Mouse (Mus musculus) macrophage (primary cell): Measurements from ENCODE around the gene Slc6a9. TPM values are rescaled to one million over a fixed set of nuclear protein-coding genes. Genes with fewer than 3 reads are reported as not detected.

Experiments
- H3K27ac ChIP-seq: fragments of 350-480 bp; formaldehyde crosslinking; 2 replicates; pipeline ENCODE4 v1.9.0; 2021
- H3K36me3 ChIP-seq: fragments of 350-480 bp; formaldehyde crosslinking; 2 replicates; pipeline ENCODE4 v1.9.0; 2021; ENCODE audit errors: inconsistent target
- H3K4me3 ChIP-seq: fragments of 350-480 bp; formaldehyde crosslinking; 2 replicates; pipeline ENCODE4 v1.9.0; 2021; ENCODE audit errors: inconsistent target
- H3K79me2 ChIP-seq: fragments of 350-480 bp; formaldehyde crosslinking; 2 replicates; pipeline ENCODE4 v1.9.0; 2021; ENCODE audit errors: inconsistent target
- WGBS: methylation state at CpG from one replicate; pipeline ENCODE4 v1.1.7; 2026; ENCODE audit warnings: inconsistent platforms; ENCODE audit not compliant: missing documents; 5-methylcytosine and 5-hydroxymethylcytosine counted together
- polyA plus RNA-seq: library from polyadenylated mRNA; stranded (reverse); fragments of 250-400 nt; gene quantifications from 3 replicates; pipeline ENCODE4 v1.2.4, GENCODE M21; 2018; ENCODE audit warnings: inconsistent platforms

Slc6a9 gene
- polyA plus RNA-seq, 1 experiment from 2014 or later = not detected

DNA sequence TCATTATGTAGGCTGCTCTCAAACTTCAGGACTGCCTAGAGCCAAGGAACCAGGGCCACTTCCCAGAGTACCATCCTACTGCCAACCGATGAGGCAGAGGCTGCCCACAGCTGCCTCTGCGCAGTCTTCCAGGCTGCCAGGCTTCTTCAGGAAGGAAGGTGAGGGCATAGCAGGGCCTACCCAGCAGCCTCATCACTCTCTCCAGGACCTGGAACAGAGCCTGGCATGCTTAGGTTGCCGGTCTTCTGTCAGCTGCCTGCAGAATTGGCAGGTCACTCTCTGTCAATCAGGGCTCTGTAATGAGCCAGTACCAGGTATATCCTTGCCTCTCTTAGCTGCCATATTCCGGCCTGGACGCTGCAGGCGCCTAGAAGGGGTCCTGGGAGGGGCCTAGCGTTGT lies 15.9 kb downstream of the Slc6a9 start:
- no peaks in the 10 kb centered on the region for H3K36me3 ChIP-seq
- H3K27ac ChIP-seq = no peak overlapping the region
- 95% methylated on average over 7 of the region's 7 CpGs for WGBS

DNA sequence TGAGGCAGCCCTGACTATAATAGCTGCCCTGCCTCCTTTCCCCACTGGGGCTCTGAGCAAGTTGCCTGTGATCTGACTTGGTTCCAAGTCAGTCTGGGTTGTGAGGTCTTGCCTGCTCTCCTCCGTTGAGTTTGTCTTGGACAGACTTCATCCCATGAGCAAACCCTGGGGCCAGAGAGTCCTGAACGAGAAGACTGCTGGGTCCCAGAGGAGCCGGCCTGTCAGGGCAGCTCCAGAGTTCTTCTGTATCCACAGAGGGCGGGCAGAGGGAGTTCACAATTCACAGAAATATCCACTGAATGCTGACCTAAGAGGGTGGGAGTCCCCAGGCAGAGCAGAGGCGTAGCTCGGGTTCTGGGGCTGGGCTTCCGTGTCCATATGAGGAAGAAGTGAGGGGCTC lies 16.6 kb downstream of the Slc6a9 start:
- H3K36me3 ChIP-seq = no peaks in the 10 kb centered on the region
- no peak overlapping the region for H3K27ac ChIP-seq
- 88% methylated on average over 7 of the region's 7 CpGs for WGBS
- no peak overlapping the region for H3K4me3 ChIP-seq
- H3K79me2 ChIP-seq = no peaks in the 10 kb centered on the region

More for the DNA sequence above, 15.9 kb downstream of the Slc6a9 start:
- Histone ChIP-seq H3K79me2 (no peaks in the 10 kb centered on the region), H3K4me3 (no peak overlapping the region)

GRCm38 (mm10) chr4:117852152-117852868 lies 18.0 kb downstream of the Slc6a9 start:
- Histone ChIP-seq H3K4me3 (no peak overlapping the region), H3K27ac (no peak overlapping the region), H3K79me2 (no peaks in the 10 kb centered on the region), H3K36me3 (no peaks in the 10 kb centered on the region)
- WGBS = 93% methylated on average over 9 of the region's 10 CpGs

- Histone ChIP-seq H3K27ac (no peak overlapping the region), H3K36me3 (no peaks in the 10 kb centered on the region), H3K79me2 (no peaks in the 10 kb centered on the region), H3K4me3 (no peak overlapping the region)
- over 99% methylated on average over 9 of the region's 9 CpGs for WGBS
Measured at GRCm38 (mm10) chr4:117855146-117855545, 20.8 kb downstream of the Slc6a9 start.

GRCm38 (mm10) chr4:117858794-117859193 lies 24.5 kb downstream of the Slc6a9 start:
- no peak overlapping the region for H3K27ac ChIP-seq
- H3K79me2 ChIP-seq = no peaks in the 10 kb centered on the region
- 75% methylated on average over 3 of the region's 3 CpGs for WGBS
- no peak overlapping the region for H3K4me3 ChIP-seq
- H3K36me3 ChIP-seq = no peaks in the 10 kb centered on the region

DNA sequence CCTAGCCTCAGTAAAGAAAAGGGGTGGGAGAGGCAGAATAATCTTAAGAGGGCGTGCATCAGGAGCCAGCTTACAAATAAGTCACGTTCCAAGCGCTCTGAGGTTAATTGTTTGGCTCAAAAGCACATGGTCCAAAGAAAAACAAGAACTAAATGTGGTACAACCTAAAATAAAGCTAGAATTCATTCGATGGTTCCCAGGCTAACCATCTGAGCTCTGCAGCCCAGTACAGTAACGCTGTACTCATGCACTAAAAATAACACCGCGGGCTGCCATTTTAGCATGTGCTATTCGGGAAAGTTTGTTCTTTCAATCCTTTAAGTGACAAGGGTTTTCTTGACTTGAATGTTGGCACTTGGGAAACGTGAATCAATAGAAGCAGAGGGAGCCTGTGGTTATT lies 26.3 kb downstream of the Slc6a9 start:
- WGBS = 84% methylated on average over 9 of the region's 9 CpGs
- no peaks in the 10 kb centered on the region for H3K79me2 ChIP-seq
- no peaks in the 10 kb centered on the region for H3K36me3 ChIP-seq
- no peak overlapping the region for H3K27ac ChIP-seq
- H3K4me3 ChIP-seq = no peak overlapping the region

GRCm38 (mm10) chr4:117862823-117863222 lies 28.5 kb downstream of the Slc6a9 start:
- H3K27ac ChIP-seq = no peak overlapping the region
- 78% methylated on average over 4 of the region's 4 CpGs for WGBS
- no peak overlapping the region for H3K4me3 ChIP-seq
- H3K79me2 ChIP-seq = no peaks in the 10 kb centered on the region
- no peaks in the 10 kb centered on the region for H3K36me3 ChIP-seq

GRCm38 (mm10) chr4:117866083-117866482 lies 31.8 kb downstream of the Slc6a9 start:
- 36% methylated on average over 9 of the region's 9 CpGs for WGBS
- Histone ChIP-seq H3K27ac (no peak overlapping the region), H3K79me2 (no peaks in the 10 kb centered on the region), H3K36me3 (no peaks in the 10 kb centered on the region), H3K4me3 (no peak overlapping the region)

GRCm38 (mm10) chr4:117867000-117867399 lies 32.7 kb downstream of the Slc6a9 start:
- 46% methylated on average over 6 of the region's 6 CpGs for WGBS
- Histone ChIP-seq H3K4me3 (no peak overlapping the region), H3K79me2 (no peaks in the 10 kb centered on the region), H3K27ac (no peak overlapping the region), H3K36me3 (no peaks in the 10 kb centered on the region)

GRCm38 (mm10) chr4:117867823-117868222 lies 33.5 kb downstream of the Slc6a9 start:
- no peaks in the 10 kb centered on the region for H3K79me2 ChIP-seq
- H3K36me3 ChIP-seq = no peaks in the 10 kb centered on the region
- no peak overlapping the region for H3K4me3 ChIP-seq
- H3K27ac ChIP-seq = no peak overlapping the region
- 22% methylated on average over 24 of the region's 24 CpGs for WGBS

- H3K27ac ChIP-seq = no peak overlapping the region
- 84% methylated on average over 9 of the region's 9 CpGs for WGBS
- H3K36me3 ChIP-seq = no peaks in the 10 kb centered on the region
- H3K4me3 ChIP-seq = no peak overlapping the region
- no peaks in the 10 kb centered on the region for H3K79me2 ChIP-seq
Measured at GRCm38 (mm10) chr4:117869317-117869716, 35.0 kb downstream of the Slc6a9 start.

- 75% methylated on average over 1 of the region's 1 CpGs for WGBS
- no peaks in the 10 kb centered on the region for H3K36me3 ChIP-seq
- no peaks in the 10 kb centered on the region for H3K79me2 ChIP-seq
- H3K27ac ChIP-seq = no peak overlapping the region
- no peak overlapping the region for H3K4me3 ChIP-seq
Measured at GRCm38 (mm10) chr4:117870437-117870836, 36.1 kb downstream of the Slc6a9 start.

DNA sequence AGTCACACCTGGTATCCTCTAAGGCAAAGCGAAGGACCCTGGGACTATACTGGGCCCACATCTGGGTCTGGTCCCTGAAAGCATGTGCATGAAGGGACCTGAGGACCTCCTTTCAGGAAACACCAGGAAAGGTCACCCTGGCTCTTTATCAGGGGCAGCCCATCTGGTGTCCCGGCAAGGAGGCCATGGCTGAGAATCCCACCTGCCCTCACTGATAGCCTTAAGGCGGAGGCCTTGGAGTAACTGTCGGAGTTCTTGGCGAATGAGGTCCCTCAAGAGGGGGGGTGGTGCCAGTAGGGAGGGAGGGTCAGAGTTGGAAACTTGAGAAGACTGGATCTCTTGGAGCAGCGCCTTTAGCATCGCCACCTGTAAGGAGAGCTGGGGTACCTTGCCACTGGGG lies 37.5 kb downstream of the Slc6a9 start:
- H3K4me3 ChIP-seq = no peak overlapping the region
- no peak overlapping the region for H3K27ac ChIP-seq
- H3K79me2 ChIP-seq = no peaks in the 10 kb centered on the region
- no peaks in the 10 kb centered on the region for H3K36me3 ChIP-seq
- WGBS = 91% methylated on average over 7 of the region's 7 CpGs

DNA sequence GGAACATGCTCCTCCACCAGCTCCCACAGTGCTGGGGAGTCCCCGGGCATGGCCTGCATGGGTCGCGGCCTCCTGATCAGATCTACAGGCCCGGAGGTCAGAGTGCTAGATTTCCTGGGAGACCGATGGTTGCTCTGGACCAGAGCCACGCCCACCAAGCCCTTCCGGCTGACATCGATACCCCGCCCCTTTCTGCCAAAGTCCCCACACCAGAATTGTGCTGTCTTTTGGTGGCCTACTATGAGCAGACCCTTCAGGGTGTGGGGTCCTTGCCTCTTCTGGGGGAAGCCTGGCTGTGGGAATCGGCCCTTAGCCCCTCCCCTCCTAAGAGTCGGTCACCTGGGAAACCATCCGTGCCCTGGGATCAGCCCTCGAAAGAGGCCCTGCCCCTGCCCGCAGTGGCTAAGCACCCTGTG lies 38.2 kb downstream of the Slc6a9 start, which contains the start of gene Ccdc24:
Ccdc24 (minus strand) TSS at position 87 of the 416 bp plus-strand sequence.
- H3K4me3 ChIP-seq = no peak within 1 kb of the TSS
- WGBS = 43% methylated on average over 14 of the region's 14 CpGs
- H3K27ac ChIP-seq = no peak within 1 kb of the TSS
- no peaks in the 10 kb centered on the region for H3K36me3 ChIP-seq
- H3K79me2 ChIP-seq = no peaks in the 10 kb centered on the region

- no peaks in the 10 kb centered on the region for H3K79me2 ChIP-seq
- no peak overlapping the region for H3K27ac ChIP-seq
- H3K4me3 ChIP-seq = no peak overlapping the region
- 88% methylated on average over 9 of the region's 9 CpGs for WGBS
- no peaks in the 10 kb centered on the region for H3K36me3 ChIP-seq
Measured at GRCm38 (mm10) chr4:117873615-117874014, 39.3 kb downstream of the Slc6a9 start.

GRCm38 (mm10) chr4:117878301-117878700 lies 44.0 kb downstream of the Slc6a9 start:
- Histone ChIP-seq H3K4me3 (no peak overlapping the region), H3K36me3 (no peaks in the 10 kb centered on the region), H3K79me2 (no peaks in the 10 kb centered on the region), H3K27ac (no peak overlapping the region)
- WGBS = 92% methylated on average over 10 of the region's 10 CpGs
